Mouse (Mus musculus) megakaryocyte, embryonic 14.5 days (primary cell): Measurements from ENCODE around the gene Setd7.

Source experiments
- FLI1 ChIP-seq: IDR thresholded peaks from 2 replicates; pipeline ENCODE4 v1.6.1; 2012; ENCODE audit warnings: low read length, inconsistent platforms, mixed read lengths
- GATA1 ChIP-seq: IDR thresholded peaks from 3 replicates; pipeline ENCODE4 v1.6.1; 2012; ENCODE audit warnings: mixed read lengths, low read length, inconsistent platforms, borderline replicate concordance

DNA sequence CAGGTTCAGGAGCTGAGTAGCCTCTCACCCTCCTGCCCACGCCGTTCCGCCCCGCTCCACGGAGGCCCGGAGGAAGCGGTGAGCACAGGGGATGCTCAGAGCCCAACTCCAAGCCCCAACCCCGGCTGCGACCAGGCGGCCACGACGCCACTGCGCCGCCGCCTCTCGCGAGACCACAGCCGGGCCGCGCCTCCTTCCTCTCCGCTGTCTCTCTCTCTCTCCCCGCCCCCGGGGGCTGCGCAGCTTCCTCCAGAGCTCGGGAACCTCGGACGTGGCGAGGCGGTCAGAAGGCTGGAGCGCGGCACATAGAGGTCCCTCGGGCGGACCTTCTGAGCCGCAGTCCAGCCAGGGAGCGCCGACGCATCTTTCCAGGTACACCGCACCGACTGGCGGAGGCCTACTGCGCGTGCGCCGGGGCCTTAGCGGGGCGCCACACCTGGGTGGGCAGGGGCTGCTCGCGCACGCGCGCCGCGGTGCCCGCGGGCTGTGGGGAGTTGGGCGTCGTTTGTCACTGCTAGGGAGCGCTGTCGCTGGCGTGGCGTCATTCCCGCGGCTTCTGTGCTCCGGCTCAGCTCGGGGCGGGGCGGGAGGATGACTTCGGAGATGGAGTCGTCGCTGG lies 76.8 kb downstream of the Setd7 start, which contains the start of gene Rab33b:
- TF ChIP-seq GATA1 (no peak), FLI1 (no peak)
